Mouse (Mus musculus) liver, embryonic 14.5 days (tissue): ENCODE measurements at regions not wholly inside any gene's neighbourhood (a gene's known extent, or its start where the extent isn't known, plus 50 kb on each side); places are given as distances from the start of the nearest gene placed in this dataset.

Experiments used
- ATAC-seq: fragments of 200-750 bp; cut with Nextera tagmentation; 2 replicates; pipeline ENCODE4 v1.8.0; 2017; ENCODE audit warnings: moderate number of reproducible peaks, mild to moderate bottlenecking, moderate library complexity; ENCODE audit not compliant: insufficient read depth
- DNase-seq, 3 experiments: peaks; one replicate each; pipeline ENCODE4 v3.0.0-alpha.2; 2012 to 2013; ENCODE audit warnings: low read depth in 3 of 3, low spot score in 3 of 3
- H3K27ac ChIP-seq: fragments of 300-500 bp; sonication (generic); 2 replicates; pipeline ENCODE4 v1.5.1; 2014; ENCODE audit warnings: moderate library complexity, mild to moderate bottlenecking, control low read depth, inconsistent platforms
- H3K27me3 ChIP-seq: fragments of 300-500 bp; sonication (generic); 2 replicates; pipeline ENCODE4 v1.6.1; 2014; ENCODE audit warnings: mild to moderate bottlenecking, low read length, moderate library complexity; ENCODE audit not compliant: control insufficient read depth, insufficient read depth
- H3K36me3 ChIP-seq: fragments of 300-500 bp; sonication (generic); replicated peaks from 2 replicates; pipeline ENCODE4 v1.6.1; 2014; ENCODE audit warnings: low read depth; ENCODE audit not compliant: control insufficient read depth, insufficient read depth
- H3K4me1 ChIP-seq, 2 experiments: fragments of 200-500 bp in 1 of 2; fragments of 300-500 bp in 1 of 2; sonication (generic) in 1 of 2; replicated peaks; 2 replicates each; pipeline ENCODE4 v1.6.1; 2012 to 2014; ENCODE audit warnings: antibody characterized with exemption in 1 of 2, inconsistent platforms in 1 of 2, low read length in 1 of 2; ENCODE audit not compliant: control insufficient read depth in 2 of 2, insufficient read depth in 2 of 2
- H3K4me2 ChIP-seq: fragments of 300-500 bp; sonication (generic); 2 replicates; pipeline ENCODE4 v1.6.1; 2014; ENCODE audit warnings: low read depth, mild to moderate bottlenecking, control low read depth, moderate library complexity
- H3K4me3 ChIP-seq, 2 experiments: fragments of 200-500 bp in 1 of 2; fragments of 300-500 bp in 1 of 2; sonication (generic) in 1 of 2; 2 replicates each; pipeline ENCODE4 v1.5.1; 2012 to 2014; ENCODE audit warnings: low read depth in 2 of 2, low read length in 2 of 2, mild to moderate bottlenecking in 2 of 2, control low read depth in 1 of 2, inconsistent platforms in 1 of 2, moderate library complexity in 1 of 2; ENCODE audit not compliant: insufficient read depth in 1 of 2
- H3K9ac ChIP-seq: fragments of 300-500 bp; sonication (generic); replicated peaks from 2 replicates; pipeline ENCODE4 v1.6.1; 2014; ENCODE audit warnings: mild to moderate bottlenecking, control low read depth, moderate library complexity
- H3K9me3 ChIP-seq: fragments of 300-500 bp; sonication (generic); 2 replicates; pipeline ENCODE4 v1.6.1; 2016; ENCODE audit warnings: low read length, mixed read lengths; ENCODE audit not compliant: control insufficient read depth
- CTCF ChIP-seq: IDR thresholded peaks from 2 replicates; pipeline ENCODE4 v1.5.1; 2016; ENCODE audit warnings: antibody characterized with exemption, low read depth, control low read depth
- EP300 ChIP-seq: IDR thresholded peaks from 2 replicates; pipeline ENCODE4 v1.6.1; 2016; ENCODE audit warnings: antibody characterized with exemption, low read depth
- WGBS: fragments of 180-500 bp; shearing (Covaris S2); extraction: QIAGEN DNeasy Blood & Tissue Kit; methylation state at CpG from one replicate; pipeline ENCODE4 v1.1.7; 2014; ENCODE audit not compliant: insufficient replicate concordance; 5-methylcytosine and 5-hydroxymethylcytosine counted together

DNA sequence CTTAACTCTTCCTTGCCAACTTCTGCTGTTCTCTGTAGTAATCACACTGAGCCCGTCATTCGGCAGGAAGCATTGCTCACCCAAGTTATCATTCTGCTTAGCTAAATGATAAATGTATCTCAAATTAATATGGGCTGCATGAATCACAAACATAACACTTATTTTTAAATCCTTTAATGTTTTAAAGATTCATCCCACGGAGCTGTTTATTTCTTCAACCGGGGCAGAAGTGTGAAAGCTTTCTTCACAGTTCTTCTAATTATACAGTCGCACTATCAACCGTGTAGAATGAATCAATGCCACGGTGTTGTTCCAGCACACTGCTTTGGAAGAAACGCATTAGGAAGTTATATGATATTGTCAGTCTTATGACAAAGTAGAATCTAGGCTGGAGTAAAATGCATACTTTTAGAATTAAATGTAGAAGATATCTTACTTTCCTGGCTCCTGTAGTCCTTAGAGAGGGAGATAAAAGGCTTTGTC is 121.3 kb upstream of the Syt1 start:
- no peak overlapping the region for H3K27ac ChIP-seq
- H3K9ac ChIP-seq: no peak overlapping the region
- no peaks in the 10 kb centered on the region for H3K9me3 ChIP-seq
- H3K4me3 ChIP-seq: no peak overlapping the region
- H3K4me2 ChIP-seq: no peak overlapping the region
- H3K27me3 ChIP-seq: no peaks in the 10 kb centered on the region
- no peak for ATAC-seq
- H3K36me3 ChIP-seq: no peaks in the 10 kb centered on the region
- DNase-seq: no peak
- TF ChIP-seq CTCF (no peak), EP300 (no peak)
- no peaks in the 10 kb centered on the region for H3K4me1 ChIP-seq
- WGBS: 55% methylated on average over 8 of the region's 8 CpGs

GRCm38 (mm10) chr10:109129552-109130110 is 118.8 kb upstream of the Syt1 start:
- DNase-seq (no peak), ATAC-seq (no peak)
- H3K27ac ChIP-seq: no peak overlapping the region
- no peak overlapping the region for H3K9ac ChIP-seq
- H3K27me3 ChIP-seq: no peaks in the 10 kb centered on the region
- no peaks in the 10 kb centered on the region for H3K36me3 ChIP-seq
- no peaks in the 10 kb centered on the region for H3K9me3 ChIP-seq
- TF ChIP-seq CTCF (no peak), EP300 (no peak)
- 65% methylated on average over 1 of the region's 1 CpGs for WGBS
- no peaks in the 10 kb centered on the region for H3K4me1 ChIP-seq
- no peak overlapping the region for H3K4me3 ChIP-seq
- H3K4me2 ChIP-seq: no peak overlapping the region

- DNase-seq: no peak
- TF ChIP-seq CTCF: no peak
- TF ChIP-seq EP300: no peak
- no peak for ATAC-seq
- Histone ChIP-seq H3K9me3 (no peaks in the 10 kb centered on the region), H3K27me3 (no peaks in the 10 kb centered on the region), H3K27ac (no peak overlapping the region), H3K4me1 (no peaks in the 10 kb centered on the region), H3K4me3 (no peak overlapping the region), H3K36me3 (no peaks in the 10 kb centered on the region), H3K9ac (no peak overlapping the region), H3K4me2 (no peak overlapping the region)
- WGBS: 81% methylated on average over 3 of the region's 3 CpGs
These were observed 118.3 kb upstream of the Syt1 start for GRCm38 (mm10) chr10:109129068-109129467.

GRCm38 (mm10) chr10:109126699-109127098 is 115.9 kb upstream of the Syt1 start:
- H3K4me3 ChIP-seq: no peak overlapping the region
- DNase-seq (no peak), ATAC-seq (no peak)
- WGBS: 81% methylated on average over 2 of the region's 2 CpGs
- no peaks in the 10 kb centered on the region for H3K9me3 ChIP-seq
- no peak overlapping the region for H3K9ac ChIP-seq
- H3K36me3 ChIP-seq: no peaks in the 10 kb centered on the region
- no peak overlapping the region for H3K4me2 ChIP-seq
- H3K27ac ChIP-seq: no peak overlapping the region
- no peaks in the 10 kb centered on the region for H3K27me3 ChIP-seq
- no peak for TF ChIP-seq CTCF
- TF ChIP-seq EP300: no peak
- H3K4me1 ChIP-seq: no peaks in the 10 kb centered on the region

GRCm38 (mm10) chr10:109117143-109117542 is 106.4 kb upstream of the Syt1 start:
- Histone ChIP-seq H3K9me3 (no peaks in the 10 kb centered on the region), H3K4me3 (no peak overlapping the region)
- DNase-seq: no peak

More at GRCm38 (mm10) chr10:109117143-109117542, 106.4 kb upstream of the Syt1 start:
- ATAC-seq: no peak
- TF ChIP-seq EP300: no peak
- no peak for TF ChIP-seq CTCF
- 64% methylated on average over 5 of the region's 5 CpGs for WGBS
- no peaks in the 10 kb centered on the region for H3K36me3 ChIP-seq
- H3K27ac ChIP-seq: no peak overlapping the region
- no peaks in the 10 kb centered on the region for H3K4me1 ChIP-seq
- no peaks in the 10 kb centered on the region for H3K27me3 ChIP-seq
- H3K4me2 ChIP-seq: no peak overlapping the region
- H3K9ac ChIP-seq: no peak overlapping the region
